Comparison of ENCODE assay signal across 7 mouse cellular contexts in genomic region chr4:66827463-66828162, GRCm38 (mm10). TPM values are rescaled to one million over a fixed set of nuclear protein-coding genes. Genes with fewer than 3 reads are reported as not detected.
DNase-seq lines count a peak whose midpoint lies in the region; ATAC-seq and TF ChIP-seq lines count a peak whose summit lies in the region.

Tlr4 (plus strand) TSS chr4:66827584.

- TF ChIP-seq POLR2A in brain, embryonic 14.5 days (IDR thresholded peaks at IDR 0.05; ENCODE audit: borderline replicate concordance, extremely low read depth, insufficient read depth, insufficient read length, poor library complexity, severe bottlenecking): no peak

- DNase-seq in Patski (ENCODE audit: low read depth, low spot score): peak; percentile 69
- peak; percentile 27 for DNase-seq in brain, embryonic 14.5 days (ENCODE audit: low read depth)
- peak; percentile 90 for DNase-seq in gastrocnemius, adult 18-20 months (ENCODE audit: low spot score)
- DNase-seq in left cerebral cortex, adult 9 months (ENCODE audit: low spot score in 2 of 2): peak; percentile 40 to 55
- DNase-seq in lung, postnatal 4 days: peak; percentile 78 to 80

- TF ChIP-seq CTCF in Patski (IDR thresholded peaks at IDR 0.05): no peak
- TF ChIP-seq CTCF in brain, embryonic 14.5 days (IDR thresholded peaks at IDR 0.05; ENCODE audit: borderline replicate concordance, extremely low read depth, insufficient read depth, insufficient read length): no peak

- H3K4me1 ChIP-seq in stomach, embryonic 14.5 days (ENCODE audit: control insufficient read depth, insufficient read depth, low read length): peaks cover 7% of the 10 kb centered on the region; the same call in 1 of the 2 replicates

- in situ Hi-C loops in Patski (cut with MboI; ENCODE audit: low pct_unique_long_range_greater_than_20kb): no loop called here

- POLR2A ChIA-PET in Patski (lab: Charles Lee): no interaction called here

- H3K4me3 ChIP-seq in stomach, embryonic 14.5 days (ENCODE audit: low read depth, low read length): peak within 1 kb of the TSS; percentile 6; the same call in 1 of the 2 replicates

- no peaks in the 10 kb centered on the region for H3K9me3 ChIP-seq in stomach, embryonic 14.5 days (ENCODE audit: control insufficient read depth, low read depth, low read length)

- ATAC-seq in Patski: peak; percentile 83
- peak; percentile 65 for ATAC-seq in inflammation-experienced regulatory T-cells, adult 6 months
- no peak for ATAC-seq in stomach, embryonic 14.5 days (ENCODE audit: insufficient number of reproducible peaks, insufficient read depth, low FRiP score, low read depth)

- H3K4me2 ChIP-seq in stomach, embryonic 14.5 days (replicated peaks; ENCODE audit: low read depth, low read length): peak within 1 kb of the TSS; percentile 21; the same call in 1 of the 2 replicates

- WGBS in stomach, embryonic 14.5 days: 46% methylated on average over 11 of the region's 11 CpGs

- H3K27me3 ChIP-seq in Patski: no peaks in the 10 kb centered on the region
- H3K27me3 ChIP-seq in stomach, embryonic 14.5 days (ENCODE audit: control insufficient read depth, insufficient read depth, low read length): no peaks in the 10 kb centered on the region

- CTCF ChIA-PET in Patski (lab: Charles Lee): interaction anchor here (1.8 kb wide), 1 partner anchor 56 kb away, joined by 4 read pairs; no protein-coding TSS in a partner anchor

- H3K36me3 ChIP-seq in stomach, embryonic 14.5 days (ENCODE audit: control insufficient read depth, insufficient read depth, low read length): no peaks in the 10 kb centered on the region

- H3K27ac ChIP-seq in stomach, embryonic 14.5 days (ENCODE audit: low read length): peak within 1 kb of the TSS; percentile 45; the same call in 1 of the 2 replicates

- H3K9ac ChIP-seq in stomach, embryonic 14.5 days (replicated peaks; ENCODE audit: low read depth, low read length): no peak within 1 kb of the TSS

RNA-seq across cellular contexts. Expression of gene Tlr4, which starts in this region (rescaled TPM):
- polyA plus RNA-seq in Patski (2021): 13.8 TPM
- 0.28 and 0.33 TPM in 2 replicates for polyA plus RNA-seq in brain, embryonic 14.5 days (2012; rRNA removed)
- 1 to 10 TPM; 4.2 to 8.2 TPM for total RNA-seq in gastrocnemius, adult 18-20 months (2021)
- polyA plus RNA-seq in inflammation-experienced regulatory T-cells, adult 6 months (2017; shearing (Covaris generic)): 1 to 10 TPM; 2.2 to 2.5 (median 2.3) TPM
- polyA plus RNA-seq in stomach, embryonic 14.5 days (2014; fragmentation: Nextera tagmentation; extraction: Ambion mirVana): 1.7 and 2.2 TPM in 2 replicates

Comparison
In these comparisons a context has a peak if more than half of its experiments do, and no peak if none do; other contexts are left out.
1. Peak in DNase-seq in brain, embryonic 14.5 days; RNA of the gene not detected or under 1 TPM.
2. DNase-seq: peak in every context shown above with its lines; median percentile 90 in gastrocnemius, adult 18-20 months; 79 in lung, postnatal 4 days; 69 in Patski; 48 in left cerebral cortex, adult 9 months; 27 in brain, embryonic 14.5 days.